Mouse (Mus musculus): Measurements from ENCODE around the gene Mad2l1bp.

The Mad2l1bp gene

GRCm38 (mm10) chr17:46156680-46157079 is 3.3 kb upstream of the Mad2l1bp start:
- DNase-seq (ENCODE audit: low read depth): no peak

- DNase-seq (ENCODE audit: low read depth): no peak
These were observed 983 bp upstream of the Mad2l1bp start for GRCm38 (mm10) chr17:46154336-46154735.

- peak; percentile 78 for DNase-seq (ENCODE audit: low read depth)
These were observed 9.6 kb downstream of the Mad2l1bp start, which contains the start of gene Rsph9 for GRCm38 (mm10) chr17:46143578-46144423. Gene Rsph9, minus strand, starts transcription at chr17:46144216.

GRCm38 (mm10) chr17:46139872-46140271 is 13.5 kb downstream of the Mad2l1bp start:
- DNase-seq (ENCODE audit: low read depth): no peak

- peak; percentile 75 for DNase-seq (ENCODE audit: low read depth)
These were observed 14.7 kb downstream of the Mad2l1bp start for GRCm38 (mm10) chr17:46138563-46139236.

GRCm38 (mm10) chr17:46132862-46133261 is 20.5 kb downstream of the Mad2l1bp start:
- no peak for DNase-seq (ENCODE audit: low read depth)

- DNase-seq (ENCODE audit: low read depth): no peak
These were observed 21.2 kb downstream of the Mad2l1bp start for GRCm38 (mm10) chr17:46132058-46132718.

- DNase-seq (ENCODE audit: low read depth): no peak
These were observed 23.4 kb downstream of the Mad2l1bp start for GRCm38 (mm10) chr17:46129741-46130498.

- no peak for DNase-seq (ENCODE audit: low read depth)
These were observed 25.4 kb downstream of the Mad2l1bp start for GRCm38 (mm10) chr17:46127814-46128493.

GRCm38 (mm10) chr17:46126608-46127007 is 26.7 kb downstream of the Mad2l1bp start:
- DNase-seq (ENCODE audit: low read depth): no peak

- DNase-seq (ENCODE audit: low read depth): no peak
These were observed 29.2 kb downstream of the Mad2l1bp start for GRCm38 (mm10) chr17:46123953-46124700.

- DNase-seq (ENCODE audit: low read depth): no peak
These were observed 30.1 kb downstream of the Mad2l1bp start for GRCm38 (mm10) chr17:46123285-46123684.

- DNase-seq (ENCODE audit: low read depth): no peak
These were observed 30.6 kb downstream of the Mad2l1bp start for GRCm38 (mm10) chr17:46122791-46123190.

- DNase-seq (ENCODE audit: low read depth): no peak
These were observed 33.7 kb downstream of the Mad2l1bp start for GRCm38 (mm10) chr17:46119641-46120040.

GRCm38 (mm10) chr17:46118423-46118850 is 34.9 kb downstream of the Mad2l1bp start:
- no peak for DNase-seq (ENCODE audit: low read depth)

GRCm38 (mm10) chr17:46117623-46118422 is 35.5 kb downstream of the Mad2l1bp start:
- DNase-seq (ENCODE audit: low read depth): no peak

- DNase-seq (ENCODE audit: low read depth): no peak
These were observed 36.5 kb downstream of the Mad2l1bp start for GRCm38 (mm10) chr17:46116881-46117280.

- DNase-seq (ENCODE audit: low read depth): no peak
These were observed 37.2 kb downstream of the Mad2l1bp start for GRCm38 (mm10) chr17:46116138-46116537.

GRCm38 (mm10) chr17:46115489-46115888 is 37.9 kb downstream of the Mad2l1bp start:
- DNase-seq (ENCODE audit: low read depth): no peak
